Mouse (Mus musculus): ENCODE results near the gene Ticam1.

Ticam1 gene

DNA sequence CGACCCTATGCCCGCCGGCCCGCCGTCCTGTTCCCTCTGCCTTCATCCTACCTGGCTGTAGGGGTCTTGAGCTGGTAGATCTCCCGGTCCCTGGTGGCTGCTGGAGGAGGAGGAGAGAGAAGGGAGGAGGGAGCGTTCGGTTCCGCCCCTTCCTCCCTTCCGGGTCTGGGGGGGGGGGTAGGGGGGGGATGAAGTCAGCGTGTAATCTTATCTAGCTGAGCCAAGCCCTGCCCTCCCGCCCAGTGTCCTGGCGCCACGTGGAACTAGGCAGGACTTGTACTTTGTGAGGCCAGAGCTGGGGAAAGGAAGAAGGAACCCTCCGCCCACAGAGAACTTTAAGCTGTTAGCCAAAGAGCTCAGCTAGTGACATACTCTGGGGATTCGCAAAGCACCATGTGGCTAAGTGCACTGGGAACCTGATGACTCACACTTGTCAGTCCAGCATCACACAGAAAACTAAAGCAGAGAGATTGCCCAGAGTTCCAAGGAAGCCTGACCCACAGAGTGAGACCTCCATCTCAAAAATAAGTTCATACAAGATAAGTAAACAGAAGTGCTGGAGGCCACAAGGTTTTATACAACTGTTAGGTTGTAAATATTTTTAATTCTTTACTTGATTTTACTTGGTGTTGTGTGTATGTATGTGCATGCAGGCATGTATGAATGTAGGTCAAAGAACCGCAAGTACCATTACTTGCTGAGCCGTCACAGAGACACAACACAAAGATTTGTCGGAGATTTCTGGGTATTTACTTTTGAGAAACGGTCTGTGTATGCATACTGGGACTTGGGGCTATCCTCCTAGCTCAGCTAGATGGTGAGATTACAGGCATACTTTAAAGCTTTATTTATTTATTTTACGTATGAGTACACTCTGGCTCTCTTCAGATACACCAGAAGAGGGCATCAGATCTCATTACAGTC is at the start of gene Ticam1:
Gene Ticam1, minus strand, starts transcription at position 144 of the 924 bp plus-strand sequence.
- DNase-seq, result peak; percentile 94

DNA sequence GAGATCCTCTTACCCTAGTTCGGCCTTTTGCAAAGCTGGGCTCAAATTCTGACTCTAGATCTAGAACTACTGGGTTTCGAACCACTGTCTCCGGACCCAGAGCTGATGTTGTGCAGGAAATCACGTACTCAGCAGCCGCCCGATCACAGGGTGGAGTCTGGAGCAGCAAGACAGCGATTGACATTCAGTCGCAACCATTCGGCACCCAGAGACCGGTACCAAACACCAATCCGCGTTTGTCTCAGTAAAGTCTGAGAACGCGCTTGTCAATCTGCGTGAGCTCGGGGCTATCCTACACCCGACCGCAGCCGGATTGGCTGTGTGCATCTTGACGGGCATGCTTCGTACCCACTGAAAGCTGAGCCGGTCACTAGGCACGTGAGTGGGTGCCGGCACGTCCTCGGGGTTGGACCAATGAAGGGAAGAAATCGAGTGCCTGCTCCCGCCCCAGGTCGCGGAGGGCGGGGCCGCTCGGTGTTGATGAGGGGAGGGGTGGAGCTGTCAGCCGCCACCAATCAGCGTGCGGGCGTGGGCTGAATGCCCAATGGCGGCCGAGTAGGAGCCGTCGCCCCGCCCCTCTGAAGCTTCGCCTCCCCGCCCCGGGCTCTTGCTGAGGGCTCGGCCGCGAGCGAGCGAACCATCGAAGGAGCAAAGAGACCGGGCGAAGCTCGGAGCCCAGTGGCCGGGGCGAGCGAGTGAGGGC is 49.0 kb upstream of the Ticam1 start, which contains the start of gene Kdm4b:
Gene Kdm4b, plus strand, starts transcription at position 613 of the 703 bp plus-strand sequence.
- peak; percentile 100 for DNase-seq

DNA sequence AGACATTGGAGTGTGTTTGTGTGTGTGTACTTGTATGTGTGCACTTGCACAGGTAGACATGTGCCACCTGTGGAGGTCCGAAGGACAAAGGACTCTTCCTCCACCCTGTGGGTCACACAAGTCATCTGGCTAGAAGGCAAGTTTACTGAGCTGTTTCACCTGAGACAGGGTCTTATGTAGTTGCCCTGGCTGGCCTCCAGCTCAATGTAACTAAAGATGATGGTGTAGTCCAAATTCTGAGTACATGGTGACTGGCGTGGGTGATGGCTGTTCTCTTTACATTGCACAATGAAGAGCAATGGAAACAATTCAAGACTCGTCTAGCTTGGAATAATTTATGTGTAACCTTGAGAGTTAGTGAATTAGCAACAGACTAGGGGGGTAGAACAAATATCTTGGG is 47.8 kb upstream of the Ticam1 start:
- no peak for DNase-seq

DNA sequence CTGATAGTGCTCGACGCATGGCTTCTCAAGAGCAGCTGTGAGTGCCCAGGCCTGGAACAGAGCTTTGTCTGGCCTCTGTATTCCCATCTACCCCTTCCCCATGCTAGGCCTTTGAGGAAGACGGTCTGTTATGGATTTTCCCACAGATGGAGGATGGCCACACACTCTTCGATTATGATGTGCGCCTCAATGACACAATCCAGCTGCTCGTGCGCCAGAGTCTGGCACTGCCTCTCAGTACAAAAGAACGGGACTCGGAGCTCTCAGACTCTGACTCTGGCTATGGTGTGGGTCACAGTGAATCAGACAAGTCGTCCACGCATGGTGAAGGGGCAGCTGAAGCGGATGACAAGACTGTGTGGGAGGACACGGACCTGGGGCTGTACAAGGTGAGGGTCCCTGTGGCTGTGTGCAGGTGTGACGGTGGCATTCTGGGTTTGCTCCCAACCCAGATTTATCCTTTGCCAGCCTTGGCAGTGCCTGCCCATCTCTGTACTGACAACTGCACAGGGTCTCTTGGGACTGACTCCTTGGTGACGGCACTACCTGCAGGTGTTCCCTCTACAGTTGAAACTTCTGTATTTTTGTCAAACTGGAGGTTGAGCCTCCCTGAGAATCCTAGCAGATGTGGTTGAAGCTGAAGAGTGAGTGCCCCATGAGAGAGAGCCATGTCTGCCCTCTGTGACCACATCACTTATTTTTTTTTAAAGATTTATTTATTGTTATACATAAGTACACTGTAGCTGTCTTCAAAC is 32.8 kb upstream of the Ticam1 start:
- DNase-seq, result no peak

DNA sequence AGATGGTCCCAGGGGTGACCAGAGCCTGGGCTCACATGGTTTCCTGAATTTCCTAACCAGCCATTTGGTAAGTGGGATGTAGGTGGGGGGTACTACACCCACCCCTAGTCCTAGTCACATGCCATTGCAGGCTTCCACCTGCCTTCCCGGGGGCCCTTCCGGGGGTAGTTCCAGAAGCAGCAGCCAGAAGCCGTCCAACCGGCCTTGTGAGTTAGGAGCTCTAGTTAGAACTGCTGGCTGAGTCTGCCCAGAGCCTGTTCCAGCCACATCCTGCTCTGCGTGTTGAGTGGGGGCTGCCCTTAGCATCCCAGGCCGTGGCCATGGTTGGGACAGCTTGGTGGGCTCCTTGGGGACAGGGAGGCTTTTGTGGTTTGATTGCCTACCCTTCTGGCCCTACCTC is 31.5 kb upstream of the Ticam1 start:
- no peak for DNase-seq

DNA sequence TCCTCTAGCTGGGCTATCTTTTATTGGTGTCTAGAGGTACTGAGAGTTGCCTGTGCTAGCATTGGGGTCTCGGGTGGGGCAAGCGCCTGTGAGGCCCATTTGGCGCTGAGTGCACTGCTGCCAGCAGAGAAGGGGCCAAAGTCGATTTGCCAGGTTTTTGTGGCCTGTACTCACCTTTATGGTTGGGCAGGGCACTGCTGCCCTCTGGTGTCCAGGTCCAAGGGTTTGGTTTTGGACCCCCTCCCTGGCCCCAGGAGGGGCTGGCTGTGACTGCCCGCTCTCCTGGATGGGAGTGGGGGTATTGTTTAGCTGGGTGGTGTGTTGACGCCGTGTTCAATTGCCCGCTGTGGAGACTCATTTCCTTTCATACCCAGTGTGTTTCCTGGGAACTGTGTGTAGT is 29.2 kb upstream of the Ticam1 start:
- DNase-seq, result peak; percentile 30

DNA sequence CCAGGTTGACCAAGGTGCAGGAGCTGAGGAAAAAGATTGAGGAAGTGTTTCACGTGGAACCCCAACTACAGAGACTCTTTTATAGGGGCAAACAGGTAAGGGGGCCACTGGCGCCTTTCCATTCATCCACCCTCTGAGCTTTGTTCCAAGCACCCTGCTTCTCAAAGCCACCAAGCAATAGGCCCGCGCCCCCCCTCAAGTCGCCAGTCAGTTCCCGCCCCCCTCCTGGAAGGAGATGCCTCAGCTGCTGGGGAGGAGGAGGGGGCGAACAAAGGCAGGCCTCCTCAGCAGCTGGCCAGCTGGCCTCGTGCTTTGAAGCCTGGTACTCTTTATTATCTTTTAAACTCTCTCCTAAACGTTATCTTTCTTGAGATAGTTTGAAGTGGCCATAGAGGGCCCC is 28.6 kb upstream of the Ticam1 start:
- DNase-seq, result no peak

DNA sequence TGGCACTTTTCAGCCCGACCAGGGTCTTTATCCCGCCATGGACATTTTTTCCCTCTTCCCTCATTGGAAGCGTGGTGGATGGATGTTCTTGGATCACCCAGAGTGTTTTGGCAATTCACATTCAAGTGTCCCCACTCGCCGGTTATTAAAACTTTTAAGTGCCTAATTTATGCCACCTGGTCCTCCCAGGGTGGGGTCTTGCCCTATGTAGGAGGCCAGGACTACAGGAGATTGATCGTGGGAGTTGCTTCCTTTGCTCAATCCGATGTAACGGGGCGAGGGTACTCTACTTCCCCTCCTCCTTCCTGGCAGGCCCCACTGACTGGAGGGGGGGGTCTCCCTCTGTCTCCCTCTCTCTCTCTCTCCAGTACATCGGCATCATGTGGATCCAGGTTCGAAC is 28.1 kb upstream of the Ticam1 start:
- no peak for DNase-seq

DNA sequence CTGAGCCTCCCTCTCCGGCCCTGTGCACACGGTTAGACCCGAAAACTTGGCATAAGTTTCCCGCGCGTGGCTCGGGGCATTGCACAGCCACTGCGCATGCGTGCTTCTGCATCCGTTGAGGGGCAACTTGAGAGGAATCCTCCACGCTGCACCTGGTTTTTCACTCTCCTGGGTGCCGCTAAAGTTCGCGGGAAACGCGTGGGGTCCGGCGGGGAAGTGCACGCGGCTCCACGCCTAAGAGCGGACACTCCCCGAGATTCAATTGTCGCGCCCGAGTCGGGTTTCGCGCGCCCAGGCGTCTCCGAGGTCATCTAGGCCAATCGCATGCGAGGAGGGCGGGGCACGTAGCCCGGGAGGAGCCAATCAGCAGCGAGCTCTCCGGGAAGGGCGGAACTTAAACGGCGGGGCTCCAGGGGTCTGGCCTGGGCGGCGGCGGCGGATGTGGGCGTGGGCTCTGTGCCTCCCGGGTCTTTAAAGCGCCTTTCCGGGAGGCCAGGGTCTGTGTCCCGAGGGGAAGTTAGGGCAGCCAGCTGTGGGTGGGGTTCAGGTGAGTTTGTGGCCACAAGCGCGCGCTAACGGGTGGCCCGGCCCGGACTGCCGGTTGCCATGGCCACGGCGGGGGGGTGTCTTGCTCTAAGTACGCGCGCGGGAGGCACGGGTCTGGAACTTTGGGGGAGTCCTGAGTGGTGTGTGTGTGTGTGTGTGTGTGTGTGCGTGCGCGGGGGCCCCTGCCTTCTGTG is 27.4 kb upstream of the Ticam1 start:
- DNase-seq, result peak; percentile 99

DNA sequence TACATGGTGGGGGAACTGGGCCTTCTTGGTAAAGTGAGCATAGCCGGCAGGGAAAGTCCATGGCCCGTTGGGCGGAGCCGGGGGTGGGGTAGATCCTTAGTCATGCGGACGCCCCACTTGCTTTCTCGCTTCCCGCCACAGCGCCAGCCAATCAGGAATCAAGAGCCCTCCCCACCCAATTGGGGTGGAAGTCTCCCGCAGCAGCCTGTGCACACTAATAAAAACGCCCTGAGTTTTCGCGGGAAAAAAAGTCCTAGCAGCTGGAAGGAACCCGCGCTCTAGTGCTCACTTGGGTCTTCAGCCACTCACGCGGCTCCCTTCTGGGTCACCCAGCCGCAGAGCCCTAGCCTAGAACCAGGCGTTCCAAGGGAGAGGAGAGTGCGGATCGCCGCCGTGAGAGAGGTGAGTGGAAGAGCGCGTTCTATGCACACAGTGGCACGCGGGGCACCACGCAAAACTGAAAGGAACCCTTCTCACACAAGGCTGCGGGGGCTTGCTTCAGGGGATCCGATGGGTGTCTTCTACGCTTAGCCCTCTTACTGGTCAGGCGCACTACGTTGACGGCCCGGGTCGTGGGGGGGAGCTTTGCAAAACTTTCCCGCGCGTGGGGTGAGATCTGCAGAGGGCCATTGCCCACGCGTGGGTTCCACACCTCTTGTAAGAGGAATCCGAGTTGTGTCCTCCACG is 26.7 kb upstream of the Ticam1 start, which contains the start of gene Uhrf1:
Gene Uhrf1, plus strand, starts transcription at position 162 of the 687 bp plus-strand sequence.
- peak; percentile 96 for DNase-seq

DNA sequence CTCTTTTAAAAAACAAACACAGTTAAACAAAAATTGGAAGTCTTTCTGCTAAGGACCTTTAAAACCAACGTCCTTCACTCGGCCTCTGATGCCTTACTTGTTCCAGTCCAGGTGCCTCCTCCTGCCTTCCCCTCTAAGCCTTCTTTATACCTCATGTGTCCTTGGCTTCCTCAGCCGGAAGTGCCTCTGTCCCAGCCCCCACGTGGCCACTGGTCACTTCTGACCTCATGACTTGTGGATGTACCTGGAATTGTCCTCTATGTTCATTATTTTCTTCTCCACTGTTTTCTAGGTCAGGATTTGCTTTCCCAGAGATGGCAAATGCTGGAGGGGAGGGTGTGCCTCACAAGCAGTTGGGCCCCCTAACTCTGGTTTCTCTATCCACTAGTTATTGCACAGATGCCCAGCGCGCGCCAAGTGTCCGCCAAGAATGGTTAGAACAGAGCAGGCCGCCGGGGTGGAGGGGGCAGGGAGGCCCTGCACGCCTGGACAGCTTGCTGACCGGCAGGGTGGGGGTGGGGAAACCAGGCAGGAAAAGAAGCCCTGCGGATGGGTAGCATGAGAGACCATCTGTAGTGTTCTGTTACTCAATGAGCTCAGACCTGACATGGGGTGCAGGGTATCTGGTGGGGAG is 25.9 kb upstream of the Ticam1 start:
- DNase-seq, result peak; percentile 74

DNA sequence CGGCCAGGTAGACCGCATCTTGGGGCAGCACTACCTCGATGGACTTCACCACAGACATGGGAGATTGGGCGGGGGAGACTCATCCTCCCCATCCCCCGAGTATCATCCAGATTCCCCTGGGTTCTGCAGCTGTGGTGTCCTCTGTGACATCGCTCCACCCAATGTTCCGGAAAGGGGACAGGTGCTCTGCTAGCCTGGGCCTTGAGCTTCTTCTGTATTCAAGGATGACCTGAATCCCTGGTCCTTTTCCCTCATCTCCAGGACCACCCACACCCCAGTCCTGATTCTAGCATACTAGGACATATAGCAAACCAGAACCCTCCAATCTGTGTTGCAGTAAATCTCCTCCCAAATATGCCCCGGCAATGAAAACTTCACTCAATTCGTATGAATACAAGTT is 23.6 kb upstream of the Ticam1 start, which contains the start of gene Arrdc5:
Gene Arrdc5, minus strand, starts transcription at position 101 of the 400 bp plus-strand sequence.
- no peak for DNase-seq

DNA sequence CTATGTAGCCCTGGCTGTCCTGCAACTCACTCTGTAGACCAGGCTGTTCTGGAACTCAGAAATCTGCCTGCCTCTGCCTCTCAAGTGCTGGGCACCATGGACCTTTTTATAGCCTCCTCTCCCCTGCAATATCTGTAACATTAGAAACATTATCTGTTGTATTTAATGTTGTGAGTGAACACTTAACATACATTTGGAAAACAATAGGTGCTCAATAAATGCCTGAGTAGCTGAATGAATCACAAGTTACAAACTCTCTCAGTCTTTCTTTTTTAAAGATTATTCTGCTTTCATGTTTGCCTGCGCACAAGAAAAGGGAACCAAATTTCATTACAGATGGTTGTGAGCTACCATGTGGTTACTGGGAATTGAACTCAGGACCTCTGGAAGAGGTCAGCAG is 21.7 kb upstream of the Ticam1 start:
- no peak for DNase-seq

DNA sequence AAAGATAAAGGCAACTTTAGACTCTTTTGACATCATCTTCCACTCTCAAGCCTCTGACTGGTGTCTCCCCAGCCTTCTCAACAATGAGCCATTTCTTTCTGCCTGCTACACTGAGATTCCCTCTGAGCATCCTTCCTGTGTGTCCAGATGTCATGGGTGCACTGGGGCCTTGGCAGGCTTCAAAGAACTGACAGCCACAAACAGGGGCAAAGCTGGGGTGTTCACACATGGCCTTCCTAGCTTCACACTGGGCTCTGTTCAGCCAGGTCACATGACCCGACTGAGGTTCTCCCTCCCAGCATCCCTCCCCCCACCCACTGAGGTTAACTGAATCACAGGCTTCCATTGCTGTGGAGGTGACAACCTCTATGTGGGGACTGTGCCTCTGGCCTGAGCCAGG is 19.6 kb upstream of the Ticam1 start:
- DNase-seq, result no peak

DNA sequence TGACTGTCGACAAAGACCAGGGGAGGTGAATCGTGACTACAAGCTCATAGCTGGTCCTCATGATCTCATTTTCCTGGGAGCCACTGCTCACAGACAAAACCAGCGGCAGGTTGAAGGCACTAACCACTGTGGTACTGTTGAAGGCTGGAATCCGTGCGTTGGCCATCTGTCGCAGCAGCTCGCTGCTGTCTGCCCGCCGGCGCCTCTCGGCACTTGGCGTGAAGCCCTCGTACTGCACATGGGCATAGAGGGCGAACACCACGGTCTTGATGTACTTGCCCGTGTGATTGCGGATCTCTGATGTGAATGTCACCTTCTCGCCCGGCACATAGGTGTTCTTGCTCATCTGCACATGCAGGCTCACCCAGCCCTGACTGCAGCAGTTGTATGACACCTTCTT is 17.7 kb upstream of the Ticam1 start:
- DNase-seq, result no peak

DNA sequence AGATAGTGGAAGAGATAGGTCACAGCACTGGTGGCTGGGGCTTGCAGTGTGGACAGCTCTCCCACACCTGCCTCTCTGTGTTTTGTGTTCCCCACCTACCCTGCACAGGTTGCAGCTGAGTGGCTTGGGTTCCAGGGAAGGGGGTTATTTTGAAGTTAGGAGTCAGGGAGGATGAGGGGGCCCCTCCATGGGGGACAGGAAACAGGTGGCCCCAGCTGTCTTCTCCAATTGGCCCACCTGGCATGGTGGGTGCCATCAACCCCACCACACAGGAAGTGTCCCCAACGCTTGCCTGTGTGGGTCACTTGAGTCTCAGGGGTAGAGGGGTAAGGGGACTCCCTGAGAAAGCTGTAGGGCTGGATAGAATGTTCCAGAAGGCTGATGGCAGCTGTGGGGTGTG is 16.7 kb upstream of the Ticam1 start:
- DNase-seq, result no peak

DNA sequence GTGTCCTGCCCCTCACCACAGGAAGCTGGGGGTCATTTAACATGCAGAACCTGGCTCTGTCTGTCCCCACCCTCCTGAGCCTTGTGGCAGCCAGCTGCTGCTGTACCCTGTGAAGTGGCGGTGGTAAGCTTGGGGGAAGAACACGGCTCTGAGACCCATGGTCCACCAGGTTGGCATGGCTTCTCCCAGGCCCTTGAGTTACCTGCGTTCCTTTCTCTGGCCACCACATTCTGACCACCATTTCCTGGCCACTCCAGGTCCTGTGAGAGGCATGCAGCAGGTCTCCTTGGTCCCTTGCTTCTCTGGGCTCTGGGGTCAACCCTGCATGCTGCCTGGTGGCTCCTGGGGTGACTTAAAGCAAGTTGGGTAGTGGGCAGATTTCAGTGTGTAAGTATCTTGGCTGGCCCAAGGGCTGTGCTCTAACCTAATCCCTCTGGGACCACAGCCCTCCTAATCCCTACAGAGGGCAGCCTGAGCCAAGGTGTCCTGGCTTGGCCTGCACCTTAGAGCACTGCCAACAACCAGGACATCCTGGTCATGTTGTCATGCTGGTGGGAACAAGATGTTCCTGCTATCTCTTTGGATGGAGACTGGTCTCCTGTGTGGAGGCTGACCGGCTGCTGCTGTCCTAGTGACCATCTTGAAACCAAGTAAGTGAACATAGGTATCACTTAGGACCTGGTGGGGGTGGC is 16.1 kb upstream of the Ticam1 start, which contains the start of gene Plin3:
Gene Plin3, minus strand, starts transcription at position 343 of the 692 bp plus-strand sequence.
- DNase-seq, result no peak

DNA sequence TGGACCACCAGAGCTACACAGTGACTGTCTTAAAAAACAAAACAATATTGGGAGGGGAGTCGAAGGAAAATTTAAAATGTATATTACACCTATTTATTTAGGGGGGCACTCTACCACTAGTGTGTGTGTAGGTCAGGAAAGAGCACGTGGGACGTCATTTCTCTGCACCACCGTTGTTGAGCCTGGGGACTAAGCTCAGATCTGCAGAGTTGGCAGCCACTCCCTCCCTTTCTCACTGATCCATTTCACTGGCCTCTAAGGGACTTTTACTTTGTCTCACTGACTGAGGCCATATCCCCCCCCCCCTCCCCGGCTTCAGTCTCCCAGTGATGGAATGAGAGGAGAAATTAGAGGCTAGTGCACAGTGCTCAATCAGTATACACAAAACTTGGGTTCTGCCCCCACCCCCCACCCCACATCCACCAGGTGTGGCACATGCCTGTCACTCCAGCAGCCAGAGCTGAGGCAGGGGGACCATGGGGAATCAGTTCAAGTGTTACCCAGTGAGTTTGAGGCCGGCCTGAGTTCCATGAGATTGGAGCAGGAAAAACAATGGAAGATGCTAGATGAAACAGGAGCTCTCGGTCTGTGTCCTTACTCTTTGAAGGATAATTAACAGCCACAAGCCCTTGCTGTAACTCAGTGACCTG is 15.4 kb upstream of the Ticam1 start:
- DNase-seq, result no peak

DNA sequence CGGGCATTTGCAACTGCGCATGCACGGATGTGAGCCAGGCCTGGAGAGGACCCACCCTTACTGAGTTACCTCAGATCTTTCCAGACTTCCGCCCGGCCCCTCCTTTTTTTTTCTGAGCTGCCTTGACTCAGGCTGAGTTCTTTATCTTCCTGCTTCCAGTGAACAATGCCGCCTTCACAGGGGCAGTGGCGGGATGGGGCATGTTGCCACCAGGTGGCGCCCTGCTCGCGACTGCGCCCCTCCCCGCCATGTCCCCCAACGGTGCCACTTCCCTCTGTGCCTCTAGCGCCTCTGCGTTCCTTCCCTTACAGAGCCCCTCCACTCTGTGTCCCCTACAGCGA is 14.6 kb upstream of the Ticam1 start:
- peak; percentile 90 for DNase-seq

All from embryo, embryonic 11 days (tissue).